Mouse (Mus musculus) ES-CJ7 (cell line): ENCODE measurements around the gene Tigd3.

Experiments
- DNase-seq: peaks from one replicate; pipeline ENCODE4 v3.0.0; 2011; ENCODE audit warnings: low read depth, low spot score

The Tigd3 gene

GRCm38 (mm10) chr19:5894002-5894678 is at the start of gene Tigd3:
Gene Tigd3, minus strand, starts transcription at chr19:5894149.
- peak; percentile 94 for DNase-seq

- DNase-seq: no peak
Observed at GRCm38 (mm10) chr19:5943404-5943803, 49.5 kb upstream of the Tigd3 start.

- no peak for DNase-seq
Observed at GRCm38 (mm10) chr19:5942581-5942980, 48.6 kb upstream of the Tigd3 start.

- DNase-seq: no peak
Observed at GRCm38 (mm10) chr19:5940656-5941055, 46.7 kb upstream of the Tigd3 start.

GRCm38 (mm10) chr19:5940173-5940572 is 46.2 kb upstream of the Tigd3 start:
- no peak for DNase-seq

- no peak for DNase-seq
Observed at GRCm38 (mm10) chr19:5939715-5940114, 45.8 kb upstream of the Tigd3 start.

GRCm38 (mm10) chr19:5938516-5938915 is 44.6 kb upstream of the Tigd3 start:
- DNase-seq: no peak

- no peak for DNase-seq
Observed at GRCm38 (mm10) chr19:5937836-5938406, 44.0 kb upstream of the Tigd3 start.

- no peak for DNase-seq
Observed at GRCm38 (mm10) chr19:5937095-5937835, 43.3 kb upstream of the Tigd3 start.

GRCm38 (mm10) chr19:5935691-5936090 is 41.7 kb upstream of the Tigd3 start:
- no peak for DNase-seq

GRCm38 (mm10) chr19:5935266-5935665 is 41.3 kb upstream of the Tigd3 start:
- DNase-seq: no peak

GRCm38 (mm10) chr19:5929634-5930596 is 36.0 kb upstream of the Tigd3 start:
- DNase-seq: no peak

- DNase-seq: no peak
Observed at GRCm38 (mm10) chr19:5928546-5928945, 34.6 kb upstream of the Tigd3 start.

GRCm38 (mm10) chr19:5928104-5928503 is 34.2 kb upstream of the Tigd3 start:
- no peak for DNase-seq

- DNase-seq: no peak
Observed at GRCm38 (mm10) chr19:5927532-5927931, 33.6 kb upstream of the Tigd3 start.

GRCm38 (mm10) chr19:5927026-5927425 is 33.1 kb upstream of the Tigd3 start:
- DNase-seq: no peak

GRCm38 (mm10) chr19:5925311-5925855 is 31.4 kb upstream of the Tigd3 start:
- DNase-seq: no peak

- DNase-seq: peak; percentile 96
Observed at GRCm38 (mm10) chr19:5924713-5925093, 30.8 kb upstream of the Tigd3 start, which contains the start of gene Cdc42ep2. Gene Cdc42ep2, minus strand, starts transcription at chr19:5924816.

GRCm38 (mm10) chr19:5923990-5924712 is 30.2 kb upstream of the Tigd3 start:
- peak; percentile 90 for DNase-seq

- DNase-seq: no peak
Observed at GRCm38 (mm10) chr19:5922963-5923362, 29.0 kb upstream of the Tigd3 start.
